Mouse (Mus musculus) left cerebral cortex, adult 18-20 months (tissue): ENCODE data around the gene Keap1. TPM values are rescaled to one million over a fixed set of nuclear protein-coding genes. Genes with fewer than 3 reads are reported as not detected.
"Not testable (repeated sequence)": the region's sequence is repeated elsewhere in the genome, so short reads cannot be mapped to it uniquely, and the experiment has no call there.

ENCODE experiments used
- DNase-seq, 2 experiments: peaks; one replicate each; pipeline ENCODE4 v3.0.0; 2021 to 2022; ENCODE audit warnings: low spot score in 2 of 2, mixed read lengths in 1 of 2
- total RNA-seq, 2 experiments: library from RNA; stranded (reverse); gene quantifications; 2 replicates each; pipeline ENCODE4 v1.2.3; 2021

Gene Keap1
- total RNA-seq, 2 experiments from 2014 or later, result 53.4 to 58.0 TPM

DNA sequence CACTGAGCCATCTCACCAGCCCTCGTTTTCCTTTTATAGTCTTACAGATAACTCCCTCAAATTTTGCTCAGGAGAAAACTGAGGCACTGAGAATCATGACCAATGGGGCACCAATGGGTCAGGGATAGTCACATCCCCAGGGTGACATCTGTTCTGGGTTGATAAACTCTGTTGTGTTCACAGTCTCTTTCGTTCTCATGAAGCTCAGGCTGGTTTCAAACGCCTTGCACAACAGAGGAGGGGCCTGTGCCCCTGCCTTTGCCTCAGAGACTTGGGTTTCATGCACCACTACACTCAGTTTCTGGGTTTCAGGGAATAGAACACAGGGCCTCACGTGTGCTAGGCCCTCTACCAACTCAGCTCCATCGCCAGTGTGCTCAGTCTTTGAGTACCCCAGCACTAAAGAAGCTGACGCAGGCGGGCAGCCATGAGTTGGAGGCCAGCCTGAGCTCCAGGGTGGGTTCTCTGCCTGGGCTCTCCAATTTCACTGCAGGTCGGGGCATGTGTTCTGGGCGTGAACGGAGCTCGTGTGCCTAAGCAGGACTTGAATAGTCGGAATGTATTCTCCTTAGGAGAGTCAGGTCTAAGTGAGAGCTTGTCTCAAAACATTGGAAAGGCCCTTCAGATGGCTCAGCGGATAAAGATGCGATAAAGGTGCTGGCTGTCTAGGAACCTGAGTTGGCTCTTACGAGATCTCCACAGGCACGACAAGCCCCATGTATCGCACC lies 25.3 kb upstream of the Keap1 start:
- no peak for DNase-seq

DNA sequence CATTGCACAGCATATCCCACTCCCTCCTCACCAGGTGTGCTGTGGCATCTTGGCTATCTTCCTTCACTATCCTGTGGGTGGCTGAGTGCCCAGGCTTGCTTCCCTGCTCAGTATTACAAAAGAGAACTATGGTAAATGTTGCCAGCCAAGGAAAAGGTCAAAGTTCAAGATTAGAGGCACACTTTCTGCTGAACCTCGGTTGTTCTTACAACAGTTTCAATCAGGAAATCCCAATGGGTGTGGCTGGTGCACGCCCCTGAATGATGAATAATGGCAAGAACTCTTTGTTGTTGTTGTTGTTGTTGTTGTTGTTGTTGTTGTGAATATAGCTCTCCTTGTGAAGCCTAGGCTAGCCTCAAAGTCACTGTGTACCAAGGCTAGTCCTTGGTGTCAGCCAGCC lies 22.7 kb upstream of the Keap1 start:
- no peak for DNase-seq

GRCm38 (mm10) chr9:21260491-21261040 lies 21.4 kb upstream of the Keap1 start:
- no peak for DNase-seq

GRCm38 (mm10) chr9:21256349-21256748 lies 17.2 kb upstream of the Keap1 start:
- not testable (repeated sequence) for DNase-seq

- no peak for DNase-seq
These were observed 15.5 kb upstream of the Keap1 start for GRCm38 (mm10) chr9:21254690-21255089.

DNA sequence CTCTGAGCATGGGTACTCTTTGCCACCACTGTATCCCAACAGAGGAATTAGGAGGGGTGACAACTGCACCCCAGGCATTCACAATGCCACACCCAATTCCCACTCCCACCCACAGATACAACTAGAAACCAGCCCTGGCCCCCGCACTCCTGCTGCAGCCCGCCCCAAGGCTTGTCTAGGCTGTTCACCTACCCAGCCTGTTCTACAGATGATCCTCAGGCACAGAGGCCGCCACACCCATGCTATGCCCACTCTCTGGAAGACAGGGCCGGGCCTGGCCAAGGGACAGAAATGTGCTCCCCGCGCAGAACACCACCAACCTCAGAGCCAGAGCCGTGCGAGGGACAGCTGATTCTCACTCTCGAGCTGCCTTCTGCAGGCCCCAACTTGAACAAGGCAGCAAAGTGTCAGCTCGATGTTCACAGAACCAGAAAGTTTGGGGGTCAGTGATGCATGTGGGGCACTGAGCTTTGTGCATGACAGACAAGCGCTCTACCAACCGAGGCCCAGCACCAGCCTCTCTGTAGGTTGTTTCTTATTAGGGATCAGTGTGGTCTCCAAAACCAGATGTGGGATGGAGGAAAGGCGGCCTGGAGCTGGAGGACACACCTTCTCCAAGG lies 12.1 kb upstream of the Keap1 start:
- DNase-seq, result no peak

DNA sequence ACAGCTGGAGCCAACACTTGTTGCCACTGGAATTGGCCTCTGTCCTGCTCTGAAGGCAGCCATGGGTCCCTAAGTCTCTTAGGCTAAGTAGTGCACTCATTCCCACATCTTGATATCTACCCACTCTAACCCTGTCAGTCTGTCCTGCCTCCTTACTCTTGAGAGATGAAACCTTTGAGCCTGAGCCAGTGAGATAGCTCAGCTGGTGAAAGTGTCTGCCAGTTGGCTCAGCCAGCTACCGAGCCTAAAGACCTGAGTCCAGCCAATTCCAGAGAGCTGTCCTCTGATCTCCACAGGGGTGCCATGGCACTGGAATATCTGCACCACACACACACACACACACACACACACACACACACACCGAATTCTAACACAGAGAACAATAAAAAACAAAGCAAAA lies 11.3 kb upstream of the Keap1 start:
- DNase-seq, result no peak

DNA sequence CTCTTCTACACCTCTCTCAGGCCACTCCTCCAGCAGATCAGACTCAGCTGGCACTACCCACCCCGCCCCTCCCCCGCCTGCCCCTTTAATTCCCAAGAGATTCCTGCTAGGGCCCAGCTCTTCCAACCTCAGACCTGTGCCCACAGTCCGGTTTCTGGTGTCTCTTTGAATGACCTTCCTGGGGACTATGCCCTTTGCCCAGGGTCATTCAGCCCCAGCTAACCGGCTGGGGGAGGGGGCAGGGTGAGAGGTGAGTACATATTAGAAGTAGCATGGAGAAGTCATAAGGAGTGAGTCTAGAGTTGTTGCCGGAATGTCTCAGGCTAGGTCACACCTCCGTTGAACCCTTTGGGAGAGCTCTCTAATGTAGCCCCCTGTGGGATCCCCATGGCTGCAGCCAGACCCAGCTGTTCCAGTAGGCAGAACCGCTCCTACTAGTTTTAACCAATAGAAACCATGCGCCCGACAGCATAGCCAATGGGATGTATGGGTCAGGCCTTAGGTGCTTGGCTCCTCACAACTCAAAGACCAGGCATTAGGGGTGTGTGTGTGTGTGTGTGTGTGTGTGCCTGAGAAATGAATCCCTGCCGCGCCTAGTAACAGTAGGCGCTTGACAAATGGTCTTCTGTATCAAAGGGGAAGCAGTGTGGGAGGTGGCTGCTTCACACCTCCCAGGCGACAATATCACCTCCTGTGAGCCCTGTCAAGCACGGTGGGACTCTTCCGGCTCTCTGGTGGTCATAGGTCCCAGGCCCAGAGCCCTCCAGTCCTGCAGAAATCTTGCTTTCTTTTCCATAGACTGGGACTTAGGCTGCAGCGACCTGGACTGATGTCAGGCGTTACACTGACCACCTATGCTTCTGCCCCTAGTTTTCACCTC lies 10.7 kb upstream of the Keap1 start:
- DNase-seq, result no peak

DNA sequence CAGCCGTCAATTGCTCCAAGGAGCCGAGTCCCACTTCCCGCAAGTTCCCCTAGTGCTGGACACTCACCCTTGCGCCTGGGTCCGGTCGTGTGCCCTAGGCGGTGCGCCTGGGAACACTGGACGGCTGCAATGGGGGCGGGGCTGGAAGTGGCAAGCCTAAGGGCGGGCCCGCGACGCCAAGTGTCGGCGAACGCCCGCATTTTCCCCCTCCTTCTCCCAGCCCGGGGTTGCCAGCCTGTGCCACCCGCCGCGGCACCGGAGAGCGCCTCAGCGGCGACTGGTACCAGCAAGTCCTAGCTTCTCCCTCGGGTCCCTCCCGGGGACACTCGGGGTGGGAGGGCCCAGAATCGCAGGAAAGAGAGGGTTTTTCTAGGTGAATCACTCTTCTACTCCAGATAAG lies 9.2 kb upstream of the Keap1 start, which contains the start of gene S1pr5:
S1pr5 (minus strand) TSS at position 118 of the 400 bp plus-strand sequence.
- peak; percentile 33 to 49 for DNase-seq

- DNase-seq, result no peak
These were observed 7.2 kb upstream of the Keap1 start for GRCm38 (mm10) chr9:21246342-21246741.

DNA sequence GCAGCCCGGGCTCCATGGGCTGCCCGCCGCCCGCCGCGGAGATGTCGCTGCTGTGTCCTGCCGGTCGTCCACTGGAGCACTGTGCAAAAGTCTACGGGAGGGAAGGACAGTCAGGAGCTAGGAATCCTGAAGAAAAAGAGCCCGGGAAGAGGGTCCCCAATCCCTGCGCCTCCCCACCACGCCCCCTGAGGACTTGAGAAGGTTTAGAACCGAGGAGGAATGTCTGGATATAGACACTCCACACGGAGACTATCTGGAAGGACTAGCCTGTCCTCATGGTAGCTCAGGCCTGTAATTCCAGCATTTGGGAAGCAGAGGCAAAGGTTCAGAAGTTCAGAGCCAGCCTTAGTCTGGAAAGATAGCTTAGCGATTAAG lies 5.9 kb upstream of the Keap1 start:
- no peak for DNase-seq

- peak; percentile 53 to 67 for DNase-seq
These were observed 5.4 kb upstream of the Keap1 start for GRCm38 (mm10) chr9:21244428-21245112.

DNA sequence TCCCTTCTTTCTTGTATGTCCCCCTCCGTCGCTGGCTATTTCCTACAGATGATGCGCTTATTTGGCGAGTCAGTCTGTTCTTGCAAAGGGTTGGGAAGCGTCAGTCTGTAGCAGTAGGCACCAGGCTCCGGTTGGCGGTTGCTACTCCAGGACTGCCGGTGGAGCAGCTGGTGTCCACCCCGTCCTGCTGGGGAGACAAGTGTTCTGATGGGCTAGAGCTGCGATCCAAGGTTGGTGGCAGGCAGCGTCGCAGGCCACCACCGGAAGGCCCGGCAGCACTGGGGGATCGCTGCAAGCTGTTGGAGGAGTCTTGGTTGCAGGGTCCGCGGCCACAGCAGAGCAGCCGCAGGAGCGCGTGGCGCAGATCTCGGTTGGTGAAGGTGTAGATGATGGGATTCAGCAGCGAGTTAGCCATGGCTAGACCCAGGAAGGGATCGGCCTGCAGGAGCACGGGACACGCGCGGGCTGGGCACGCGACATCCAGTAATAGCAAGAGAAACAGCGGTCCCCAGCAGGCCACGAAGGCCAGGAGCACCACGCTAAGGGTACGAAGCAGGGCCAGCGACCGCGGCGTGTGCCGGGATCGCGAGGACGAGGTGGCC lies 4.8 kb upstream of the Keap1 start:
- DNase-seq, result peak in 1 of 2 experiments; percentile 34

- DNase-seq, result peak; percentile 73 to 82
These were observed 2.2 kb upstream of the Keap1 start for GRCm38 (mm10) chr9:21241343-21241742.

- DNase-seq, result no peak
These were observed 296 bp upstream of the Keap1 start for GRCm38 (mm10) chr9:21239465-21239848.

DNA sequence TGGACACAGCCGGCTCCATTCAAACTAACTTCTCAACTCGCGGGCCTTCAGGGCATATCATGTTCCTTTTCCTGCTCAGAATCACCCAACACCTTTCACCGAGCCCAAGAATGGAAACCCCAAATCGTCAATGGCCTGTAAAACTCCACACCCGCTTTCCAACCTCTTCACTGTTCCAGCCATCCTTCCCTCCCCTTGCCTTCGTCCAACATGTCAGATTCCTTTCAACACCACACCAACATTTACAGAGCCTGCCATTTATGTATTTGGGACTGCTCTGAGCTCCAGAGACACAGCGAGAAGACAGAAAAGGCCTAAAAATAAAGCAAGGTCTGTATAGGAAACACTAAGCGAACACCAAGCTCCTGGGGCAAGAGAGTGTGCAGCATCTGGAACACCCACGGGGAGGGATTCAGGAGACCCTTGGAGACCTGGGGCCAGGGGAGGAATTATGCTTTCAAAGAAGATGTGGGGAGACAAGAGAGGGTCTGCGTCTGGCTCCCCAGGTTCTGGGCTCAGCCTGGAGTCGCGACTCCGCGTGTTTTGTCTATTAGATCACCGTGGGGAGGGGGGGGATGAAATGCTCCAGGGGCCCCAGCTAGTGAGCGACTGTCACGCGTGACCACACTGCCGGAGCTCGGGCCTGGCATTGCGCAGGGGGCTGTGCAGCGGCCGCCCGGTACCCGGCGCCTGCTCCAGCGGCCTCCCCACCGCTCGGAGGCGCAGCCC lies 993 bp downstream of the Keap1 start:
- no peak for DNase-seq

DNA sequence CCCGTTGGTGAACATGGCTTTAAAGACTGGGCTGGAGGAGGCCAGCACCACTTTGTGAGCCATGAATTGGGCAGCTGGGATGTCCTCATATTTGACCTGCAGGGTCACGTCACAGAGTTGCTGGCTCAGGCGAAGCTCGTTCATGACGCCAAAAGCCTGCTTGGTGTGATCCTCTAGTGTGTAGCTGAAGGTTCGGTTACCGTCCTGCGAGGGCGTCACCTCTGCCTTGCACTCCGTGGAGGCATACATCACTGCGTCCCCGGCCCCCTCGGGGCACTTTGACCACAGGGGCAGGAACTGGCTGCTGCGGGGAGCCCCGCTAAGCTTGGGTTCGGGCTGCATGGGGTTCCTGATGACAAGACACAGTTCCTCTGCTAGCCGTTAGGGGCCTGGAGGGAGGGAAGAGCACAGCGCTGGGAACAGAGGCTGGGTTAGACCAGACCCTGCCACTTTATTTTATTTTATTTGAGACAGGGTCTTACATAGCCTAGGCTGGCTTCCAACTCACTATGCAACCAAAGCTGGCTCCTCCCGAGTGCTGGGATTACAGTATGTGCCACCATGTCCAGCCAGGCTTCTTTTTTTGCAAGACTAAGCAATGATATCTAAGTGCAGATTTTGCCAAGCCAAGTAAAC lies 1.7 kb downstream of the Keap1 start:
- DNase-seq, result peak in 1 of 2 experiments; percentile 36

DNA sequence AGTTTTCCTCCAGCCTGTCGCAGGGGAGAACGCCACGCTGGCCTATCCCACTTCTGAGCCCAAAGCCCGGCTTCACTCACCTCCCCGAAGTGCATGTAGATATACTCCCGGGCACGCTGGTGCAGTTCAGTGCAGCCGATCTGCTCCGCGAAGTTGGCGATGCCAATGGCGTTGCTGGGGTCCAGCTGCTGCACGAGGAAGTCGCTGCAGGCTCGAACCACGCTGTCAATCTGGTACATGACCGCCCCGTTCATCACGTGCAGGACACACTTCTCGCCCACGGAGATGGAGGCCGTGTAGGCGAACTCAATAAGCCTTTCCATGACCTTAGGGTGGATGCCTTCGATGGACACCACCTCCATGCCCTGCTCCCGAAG lies 2.2 kb downstream of the Keap1 start:
- DNase-seq, result no peak

DNA sequence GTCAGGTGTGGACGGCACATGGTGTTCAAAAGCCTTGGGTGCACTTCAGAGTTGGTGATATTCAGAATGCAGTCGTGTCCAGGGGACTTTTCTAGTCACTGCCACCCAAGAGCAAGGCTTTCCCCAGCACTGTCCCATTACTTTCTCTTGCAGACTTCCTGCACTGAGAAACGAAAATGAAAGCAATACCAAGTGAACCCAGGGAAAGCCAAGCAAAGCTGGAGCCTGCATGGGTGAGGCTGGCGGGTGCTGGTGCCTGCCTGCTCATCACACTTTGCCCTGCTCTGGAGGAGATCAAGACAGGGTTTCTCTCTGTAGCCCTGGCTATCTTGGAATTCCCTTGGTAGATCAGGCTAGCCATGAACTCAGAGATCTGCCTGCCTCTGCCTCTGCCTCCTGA lies 3.8 kb downstream of the Keap1 start:
- DNase-seq, result no peak

DNA sequence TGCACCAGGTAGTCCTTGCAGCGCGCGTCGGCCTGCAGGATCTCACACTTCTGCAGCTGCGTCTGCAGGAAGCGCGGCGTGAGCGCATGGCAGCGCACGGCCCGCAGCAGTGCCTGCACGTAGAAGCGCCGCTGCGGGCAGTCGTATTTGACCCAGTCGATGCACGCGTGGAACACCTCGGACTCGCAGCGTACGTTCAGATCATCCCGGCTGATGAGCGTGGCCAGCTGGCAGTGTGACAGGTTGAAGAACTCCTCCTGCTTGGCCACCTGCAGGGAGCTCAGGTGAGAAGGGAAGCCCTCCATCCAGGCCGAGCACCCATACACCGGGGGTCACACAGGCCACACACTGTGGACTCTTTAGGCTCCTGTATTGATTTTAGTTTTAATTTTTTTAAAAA lies 5.4 kb downstream of the Keap1 start:
- no peak for DNase-seq
